Mouse (Mus musculus) c-Kit-negative CD71-positive TER-119-positive erythroid progenitor cells, embryonic 14.5 days (primary cell): Measurements from ENCODE around the gene S100pbp.

Experiments
- DNase-seq: peaks from one replicate; pipeline ENCODE4 v3.0.0-alpha.2; 2013; ENCODE audit warnings: low read depth, low spot score

S100pbp gene

GRCm38 (mm10) chr4:129106073-129106472, 83.5 kb downstream of the S100pbp start:
- DNase-seq, result no peak

GRCm38 (mm10) chr4:129105356-129105755, 84.2 kb downstream of the S100pbp start, which contains the start of gene Tmem54:
Gene Tmem54, plus strand, starts transcription at chr4:129105548.
- DNase-seq, result no peak

GRCm38 (mm10) chr4:129102133-129102829, 87.2 kb downstream of the S100pbp start:
- DNase-seq, result no peak
